Mouse (Mus musculus): ENCODE data around the gene Dhrs7b.

DNA sequence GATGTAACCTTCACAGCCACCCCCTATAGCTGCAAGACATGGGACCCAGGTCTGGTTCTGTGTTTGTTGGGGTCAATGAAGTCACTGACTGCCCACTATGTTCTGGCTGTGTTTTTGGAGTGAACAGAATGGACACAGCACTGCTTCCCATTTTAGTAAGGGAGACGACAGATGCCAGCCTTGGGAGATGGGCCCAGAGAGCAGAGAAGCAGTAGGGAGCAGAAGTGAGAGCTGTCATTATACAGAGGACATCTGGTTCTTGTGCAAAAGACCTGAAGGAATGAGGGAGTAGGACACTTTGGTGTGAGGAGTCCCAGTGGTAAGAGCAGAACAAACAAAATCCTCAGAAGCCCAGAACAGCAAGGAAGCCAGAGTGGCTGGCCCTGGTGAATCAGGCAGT is 79.2 kb downstream of the Dhrs7b start:
- TF ChIP-seq CTCF (IDR thresholded peaks at IDR 0.05; ENCODE audit: extremely low read depth, insufficient read depth, insufficient read length, insufficient replicate concordance) (no peak), POLR2A (IDR thresholded peaks at IDR 0.05; ENCODE audit: low read depth, low read length) (no peak)
